Mouse (Mus musculus) midbrain, embryonic 13.5 days (tissue): ENCODE results near the gene Arrdc1. TPM values are rescaled to one million over a fixed set of nuclear protein-coding genes. Genes with fewer than 3 reads are reported as not detected.
A peak's percentile ranks its signal among the peaks of the same experiment; 100 is the strongest.

Experiments used
- ATAC-seq: fragments of 200-750 bp; cut with Nextera tagmentation; 2 replicates; pipeline ENCODE4 v1.8.0; 2017; ENCODE audit warnings: mild to moderate bottlenecking, moderate TSS enrichment, moderate library complexity
- H3K27ac ChIP-seq: fragments of 300-500 bp; sonication (generic); 2 replicates; pipeline ENCODE4 v1.5.1; 2015; ENCODE audit warnings: inconsistent platforms, mild to moderate bottlenecking, moderate library complexity
- H3K27me3 ChIP-seq: fragments of 300-500 bp; sonication (generic); 2 replicates; pipeline ENCODE4 v1.6.1; 2015; ENCODE audit warnings: mild to moderate bottlenecking, inconsistent platforms
- H3K36me3 ChIP-seq: fragments of 300-500 bp; sonication (generic); 2 replicates; pipeline ENCODE4 v1.6.1; 2015; ENCODE audit warnings: mild to moderate bottlenecking, inconsistent platforms
- H3K4me1 ChIP-seq: fragments of 300-500 bp; sonication (generic); replicated peaks from 2 replicates; pipeline ENCODE4 v1.6.1; 2015; ENCODE audit warnings: inconsistent platforms
- H3K4me2 ChIP-seq: fragments of 300-500 bp; sonication (generic); replicated peaks from 2 replicates; pipeline ENCODE4 v1.6.1; 2015; ENCODE audit warnings: moderate library complexity, mild to moderate bottlenecking, inconsistent platforms
- H3K4me3 ChIP-seq: fragments of 300-500 bp; sonication (generic); replicated peaks from 2 replicates; pipeline ENCODE4 v1.5.1; 2015; ENCODE audit warnings: mild to moderate bottlenecking, inconsistent platforms
- H3K9ac ChIP-seq: fragments of 300-500 bp; sonication (generic); replicated peaks from 2 replicates; pipeline ENCODE4 v1.6.1; 2015; ENCODE audit warnings: mild to moderate bottlenecking, inconsistent platforms
- H3K9me3 ChIP-seq: fragments of 300-500 bp; sonication (generic); 2 replicates; pipeline ENCODE4 v1.6.1; 2016; ENCODE audit warnings: mild to moderate bottlenecking, inconsistent platforms
- WGBS: fragments of 180-500 bp; shearing (Covaris S2); methylation state at CpG from one replicate; pipeline ENCODE4 v1.1.7; 2015; 5-methylcytosine and 5-hydroxymethylcytosine counted together
- polyA plus RNA-seq: library from polyadenylated mRNA; unstranded; fragments of >200 nt; fragmentation: Nextera tagmentation; extraction: Ambion mirVana; gene quantifications from 2 replicates; pipeline ENCODE4 v1.2.1, GENCODE M21; 2015

Gene Arrdc1
- polyA plus RNA-seq, 1 experiment from 2014 or later = 19.7 TPM

GRCm38 (mm10) chr2:24918930-24919838 is 15.9 kb downstream of the Arrdc1 start, which contains the start of gene Ehmt1:
Gene Ehmt1, minus strand, starts transcription at chr2:24919614.
- Histone ChIP-seq H3K9ac (peak within 1 kb of the TSS; percentile 97), H3K27ac (peak within 1 kb of the TSS; percentile 98), H3K4me3 (peak within 1 kb of the TSS; percentile 89), H3K4me1 (peaks cover 16% of the 10 kb centered on the region), H3K27me3 (no peaks in the 10 kb centered on the region), H3K36me3 (no peaks in the 10 kb centered on the region), H3K4me2 (peak within 1 kb of the TSS; percentile 73), H3K9me3 (no peaks in the 10 kb centered on the region)
- peak; percentile 99 for ATAC-seq
- under 1% methylated on average over 108 of the region's 112 CpGs for WGBS

GRCm38 (mm10) chr2:24914762-24915161 is 20.3 kb downstream of the Arrdc1 start:
- H3K36me3 ChIP-seq = peaks cover 7% of the 10 kb centered on the region; the same call in 1 of the 2 replicates
- H3K9me3 ChIP-seq = no peaks in the 10 kb centered on the region
- 82% methylated on average over 3 of the region's 3 CpGs for WGBS
- no peak for ATAC-seq
- H3K9ac ChIP-seq = no peak overlapping the region
- no peak overlapping the region for H3K27ac ChIP-seq
- H3K27me3 ChIP-seq = no peaks in the 10 kb centered on the region
- H3K4me2 ChIP-seq = no peak overlapping the region
- H3K4me3 ChIP-seq = no peak overlapping the region
- H3K4me1 ChIP-seq = peaks cover 16% of the 10 kb centered on the region

- Histone ChIP-seq H3K36me3 (peaks cover 7% of the 10 kb centered on the region; the same call in 1 of the 2 replicates), H3K9ac (no peak overlapping the region), H3K4me2 (no peak overlapping the region), H3K9me3 (no peaks in the 10 kb centered on the region), H3K4me3 (no peak overlapping the region), H3K27me3 (no peaks in the 10 kb centered on the region), H3K27ac (no peak overlapping the region), H3K4me1 (peaks cover 10% of the 10 kb centered on the region)
- no peak for ATAC-seq
Observed at GRCm38 (mm10) chr2:24912589-24912988, 22.5 kb downstream of the Arrdc1 start.

DNA sequence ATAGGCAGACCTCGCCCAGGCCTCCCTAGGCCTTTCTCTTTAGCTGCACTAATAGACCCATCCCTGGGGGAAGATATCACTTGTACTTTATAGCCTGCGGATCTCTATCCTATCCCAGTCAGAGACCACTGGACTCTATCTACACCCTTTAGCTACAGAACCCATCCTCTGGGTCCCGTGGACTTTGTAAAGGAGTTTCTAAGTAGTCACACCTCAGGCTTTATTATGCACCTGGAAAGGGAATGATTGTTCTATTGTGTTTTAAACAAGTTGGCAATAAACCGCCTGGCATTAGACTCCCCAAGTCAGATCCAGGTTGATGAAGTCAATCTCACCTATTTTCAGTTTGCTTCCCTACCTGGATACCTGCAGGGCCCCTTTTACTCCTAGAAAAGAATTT is 22.9 kb downstream of the Arrdc1 start:
- Histone ChIP-seq H3K36me3 (peaks cover 7% of the 10 kb centered on the region; the same call in 1 of the 2 replicates), H3K4me1 (peaks cover 6% of the 10 kb centered on the region), H3K4me2 (no peak overlapping the region), H3K9me3 (no peaks in the 10 kb centered on the region), H3K9ac (no peak overlapping the region), H3K4me3 (no peak overlapping the region), H3K27me3 (no peaks in the 10 kb centered on the region), H3K27ac (no peak overlapping the region)
- WGBS = 95% methylated on average over 4 of the region's 4 CpGs
- no peak for ATAC-seq

DNA sequence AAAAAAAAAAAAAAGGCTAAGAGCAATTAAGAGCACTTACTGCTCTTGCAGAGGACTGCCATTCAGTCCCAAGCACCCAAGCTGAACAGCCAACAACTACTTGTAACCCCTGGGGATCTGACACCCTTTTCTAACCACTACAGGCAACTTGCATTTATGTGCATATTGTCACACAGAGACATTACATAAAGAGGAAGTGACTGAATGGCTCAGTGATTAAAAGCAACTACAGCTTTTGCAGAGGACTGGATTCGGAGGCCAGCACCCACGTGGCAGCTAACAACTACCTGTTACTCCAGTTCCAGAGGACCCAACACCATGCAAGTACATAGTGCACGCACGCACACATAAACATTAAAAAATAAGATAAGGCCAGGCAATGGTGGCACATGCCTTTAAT is 24.6 kb downstream of the Arrdc1 start:
- no peak for ATAC-seq
- H3K9ac ChIP-seq = no peak overlapping the region
- H3K27me3 ChIP-seq = no peaks in the 10 kb centered on the region
- H3K36me3 ChIP-seq = peaks cover 7% of the 10 kb centered on the region; the same call in 1 of the 2 replicates
- no peak overlapping the region for H3K4me2 ChIP-seq
- H3K27ac ChIP-seq = no peak overlapping the region
- H3K4me3 ChIP-seq = no peak overlapping the region
- WGBS = 97% methylated on average over 4 of the region's 4 CpGs
- H3K9me3 ChIP-seq = no peaks in the 10 kb centered on the region
- peaks cover 17% of the 10 kb centered on the region for H3K4me1 ChIP-seq

DNA sequence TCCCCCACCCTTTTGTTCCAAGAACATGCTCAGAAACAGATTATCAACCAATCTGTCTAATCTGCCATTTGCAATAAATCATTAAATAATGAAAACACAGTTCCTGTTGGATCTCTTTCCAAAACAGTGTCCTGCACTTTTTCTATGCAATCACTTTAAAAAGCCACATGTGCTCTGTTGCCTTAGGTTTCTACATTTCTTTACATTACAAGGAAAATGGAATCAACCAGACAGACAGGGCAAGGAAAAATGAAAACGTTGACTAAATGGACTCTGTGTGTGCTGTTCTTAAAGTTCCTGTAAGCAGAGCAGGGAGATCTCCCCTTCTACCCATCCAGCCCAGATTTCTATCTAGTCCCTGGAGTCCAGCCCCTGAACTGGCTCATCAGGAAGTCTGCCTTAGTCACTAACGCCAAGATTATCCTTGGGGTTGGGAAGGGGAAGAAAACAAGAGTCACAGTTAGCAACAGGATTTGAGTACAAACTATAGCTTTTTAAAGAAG is 29.3 kb downstream of the Arrdc1 start:
- 6% methylated on average over 2 of the region's 2 CpGs for WGBS
- peak overlapping the region; percentile 24; the same call in 1 of the 2 replicates for H3K4me2 ChIP-seq
- ATAC-seq = no peak; the same call in 1 of the 2 replicates
- no peaks in the 10 kb centered on the region for H3K27me3 ChIP-seq
- no peaks in the 10 kb centered on the region for H3K9me3 ChIP-seq
- H3K36me3 ChIP-seq = 0 out of 2 replicates have a peak, but pooled peaks cover 3% of the 10 kb centered on the region
- 0 out of 2 replicates have a peak overlapping the region, but pooled peaks have one; percentile 33 for H3K9ac ChIP-seq
- H3K4me1 ChIP-seq = peaks cover 49% of the 10 kb centered on the region
- peak overlapping the region; percentile 89 for H3K27ac ChIP-seq
- H3K4me3 ChIP-seq = no peak overlapping the region

DNA sequence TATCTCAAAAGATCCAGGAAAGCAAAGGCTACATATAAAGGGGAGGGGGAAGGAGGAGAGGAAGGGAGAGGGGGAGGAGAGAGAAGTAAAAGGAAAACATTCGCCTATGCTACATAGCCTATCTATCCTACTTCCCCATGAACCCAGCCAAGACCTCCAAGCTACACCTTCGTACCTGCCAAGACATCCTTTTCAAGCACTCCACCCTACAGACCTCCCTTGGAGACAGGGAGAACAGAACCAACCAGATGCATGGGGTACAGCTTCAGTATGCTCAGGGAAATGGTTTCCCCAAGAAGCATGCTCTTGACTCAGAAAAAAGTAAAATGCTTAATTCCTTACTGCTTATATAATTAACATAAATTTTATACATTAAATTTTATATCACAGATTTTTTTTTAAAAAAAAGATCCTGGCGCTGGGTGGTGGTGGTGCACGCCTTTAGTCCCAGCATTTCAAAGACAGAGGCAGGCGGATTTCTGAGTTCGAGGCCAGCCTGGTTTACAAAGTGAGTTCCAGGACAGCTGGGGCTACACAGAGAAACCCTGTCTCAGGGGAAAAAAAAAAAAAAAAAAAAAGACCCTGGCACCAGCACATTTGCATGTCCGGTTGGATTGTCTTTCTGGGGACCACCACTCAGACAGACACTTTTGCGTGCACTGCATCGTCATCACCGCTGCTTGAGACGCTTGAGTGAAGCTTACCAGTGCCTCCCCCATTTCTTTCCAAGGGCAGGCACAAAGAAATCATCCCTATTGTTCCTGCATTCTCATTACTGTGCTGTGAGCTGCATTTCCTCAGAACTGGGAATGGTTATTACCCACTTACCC is 30.0 kb downstream of the Arrdc1 start:
- Histone ChIP-seq H3K4me2 (peak overlapping the region; percentile 24), H3K27me3 (no peaks in the 10 kb centered on the region), H3K4me3 (no peak overlapping the region), H3K4me1 (peaks cover 49% of the 10 kb centered on the region), H3K36me3 (0 out of 2 replicates have a peak, but pooled peaks cover 2% of the 10 kb centered on the region), H3K9me3 (no peaks in the 10 kb centered on the region), H3K9ac (0 out of 2 replicates have a peak overlapping the region, but pooled peaks have one; percentile 33), H3K27ac (peak overlapping the region; percentile 89)
- WGBS = 43% methylated on average over 11 of the region's 11 CpGs
- ATAC-seq = peak; percentile 87

- Histone ChIP-seq H3K36me3 (no peaks in the 10 kb centered on the region), H3K4me3 (no peak overlapping the region), H3K4me2 (no peak overlapping the region), H3K9ac (no peak overlapping the region), H3K27me3 (no peaks in the 10 kb centered on the region), H3K9me3 (no peaks in the 10 kb centered on the region), H3K4me1 (peaks cover 49% of the 10 kb centered on the region), H3K27ac (no peak overlapping the region)
- WGBS = 91% methylated on average over 6 of the region's 6 CpGs
- no peak for ATAC-seq
Observed at GRCm38 (mm10) chr2:24902999-24903398, 32.1 kb downstream of the Arrdc1 start.

DNA sequence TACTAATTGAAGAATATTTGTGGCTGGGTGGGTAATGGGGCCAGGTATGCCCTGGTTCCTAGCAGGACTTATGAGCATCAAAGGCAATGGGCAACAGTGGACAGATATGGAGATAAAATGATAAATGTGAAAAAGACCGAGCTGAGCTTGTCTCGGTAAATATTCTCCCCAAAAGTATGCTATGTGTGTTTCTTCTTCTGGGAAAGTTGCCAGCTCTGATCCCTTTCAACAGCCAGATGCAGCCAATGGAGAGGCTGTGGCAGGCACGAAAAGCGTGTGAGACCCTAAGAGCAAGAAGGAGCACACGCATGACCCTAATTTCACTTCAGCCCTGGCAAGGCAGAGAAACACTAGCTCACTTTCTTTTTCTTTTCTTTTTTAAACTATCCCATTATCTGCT is 34.0 kb downstream of the Arrdc1 start:
- H3K27me3 ChIP-seq = no peaks in the 10 kb centered on the region
- whole genome bisulfite sequencing = 77% methylated on average over 5 of the region's 5 CpGs
- peaks cover 38% of the 10 kb centered on the region for H3K4me1 ChIP-seq
- no peaks in the 10 kb centered on the region for H3K9me3 ChIP-seq
- H3K36me3 ChIP-seq = no peaks in the 10 kb centered on the region
- no peak overlapping the region for H3K9ac ChIP-seq
- H3K27ac ChIP-seq = no peak overlapping the region
- no peak overlapping the region for H3K4me2 ChIP-seq
- H3K4me3 ChIP-seq = no peak overlapping the region
- no peak for ATAC-seq

DNA sequence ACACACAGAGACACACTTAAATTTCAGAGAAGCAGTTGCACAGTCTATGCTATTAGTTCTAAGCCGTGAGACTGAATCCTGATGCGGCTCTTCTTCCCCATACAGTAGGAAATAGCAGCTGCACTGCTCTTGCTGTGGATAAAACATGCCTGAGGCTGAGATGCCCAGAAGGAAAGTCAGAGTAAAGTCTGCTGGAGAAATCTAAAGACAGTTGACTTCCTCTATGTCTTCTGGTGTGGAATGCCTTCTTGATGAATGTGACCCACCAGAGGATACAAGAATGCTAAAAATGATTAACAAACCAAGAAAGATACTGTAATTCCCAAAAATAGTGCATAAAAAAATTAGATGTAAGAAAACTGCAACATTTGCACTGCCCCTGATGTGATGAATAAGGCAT is 35.8 kb downstream of the Arrdc1 start:
- Histone ChIP-seq H3K4me2 (no peak overlapping the region), H3K4me1 (peaks cover 22% of the 10 kb centered on the region), H3K27ac (no peak overlapping the region), H3K27me3 (no peaks in the 10 kb centered on the region), H3K9ac (no peak overlapping the region), H3K9me3 (no peaks in the 10 kb centered on the region), H3K36me3 (no peaks in the 10 kb centered on the region), H3K4me3 (no peak overlapping the region)
- 92% methylated on average over 2 of the region's 2 CpGs for WGBS
- ATAC-seq = no peak

- Histone ChIP-seq H3K4me1 (peaks cover 10% of the 10 kb centered on the region), H3K27me3 (no peaks in the 10 kb centered on the region), H3K27ac (no peak overlapping the region), H3K4me3 (no peak overlapping the region), H3K9me3 (no peaks in the 10 kb centered on the region), H3K4me2 (no peak overlapping the region), H3K9ac (no peak overlapping the region), H3K36me3 (no peaks in the 10 kb centered on the region)
- ATAC-seq = no peak
- WGBS = 88% methylated on average over 4 of the region's 4 CpGs
Observed at GRCm38 (mm10) chr2:24896761-24897160, 38.3 kb downstream of the Arrdc1 start.
